Mouse (Mus musculus) adipocyte (in vitro differentiated cells): ENCODE data around the gene Vmn2r87.
"Not testable (repeated sequence)": the region's sequence is repeated elsewhere in the genome, so short reads cannot be mapped to it uniquely, and the experiment has no call there.

Source experiments
- DNase-seq: peaks from one replicate; pipeline ENCODE4 v3.0.0-alpha.2; 2016; ENCODE audit warnings: low spot score

Vmn2r87 gene

DNA sequence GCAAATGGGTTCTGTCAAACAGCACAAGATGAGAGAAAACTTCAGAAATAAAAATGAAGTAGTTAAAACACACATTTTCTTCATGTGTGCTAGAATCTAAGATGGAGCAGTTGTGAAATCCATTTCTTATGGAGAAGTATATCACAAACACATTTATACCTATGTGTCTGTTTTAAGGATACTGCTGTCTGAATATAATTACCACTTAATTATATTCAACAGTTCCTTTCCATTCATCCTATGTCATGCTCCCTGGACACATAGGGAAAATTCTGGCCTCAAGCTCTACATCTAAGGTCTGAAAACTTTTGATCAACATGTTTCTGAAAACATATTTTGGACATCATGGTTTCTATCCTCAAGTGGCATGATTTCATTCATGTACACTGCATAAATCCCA, at the start of gene Vmn2r87:
Gene Vmn2r87 (minus strand): TSS at position 101 of the 400 bp plus-strand sequence.
- no peak for DNase-seq

DNA sequence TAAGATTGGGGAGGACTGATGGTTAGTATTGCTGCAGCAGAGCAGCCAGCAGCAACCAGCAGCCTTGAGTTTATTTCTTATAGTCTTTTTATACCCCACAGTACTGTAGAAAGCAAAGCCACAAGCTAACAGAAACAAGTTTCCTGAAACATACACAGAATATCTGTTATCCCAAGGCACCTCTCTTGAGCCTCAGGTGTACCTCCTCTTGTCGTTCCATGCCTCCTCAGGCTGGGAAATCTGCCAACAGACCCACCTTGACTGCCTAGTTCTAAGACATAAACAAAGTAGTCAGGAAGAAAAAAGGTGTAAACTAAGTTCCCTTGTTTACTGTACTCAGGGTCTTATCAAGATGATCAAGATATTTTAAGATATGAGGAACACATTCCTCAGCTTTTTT, 47.1 kb upstream of the Vmn2r87 start:
- DNase-seq = not testable (repeated sequence)

DNA sequence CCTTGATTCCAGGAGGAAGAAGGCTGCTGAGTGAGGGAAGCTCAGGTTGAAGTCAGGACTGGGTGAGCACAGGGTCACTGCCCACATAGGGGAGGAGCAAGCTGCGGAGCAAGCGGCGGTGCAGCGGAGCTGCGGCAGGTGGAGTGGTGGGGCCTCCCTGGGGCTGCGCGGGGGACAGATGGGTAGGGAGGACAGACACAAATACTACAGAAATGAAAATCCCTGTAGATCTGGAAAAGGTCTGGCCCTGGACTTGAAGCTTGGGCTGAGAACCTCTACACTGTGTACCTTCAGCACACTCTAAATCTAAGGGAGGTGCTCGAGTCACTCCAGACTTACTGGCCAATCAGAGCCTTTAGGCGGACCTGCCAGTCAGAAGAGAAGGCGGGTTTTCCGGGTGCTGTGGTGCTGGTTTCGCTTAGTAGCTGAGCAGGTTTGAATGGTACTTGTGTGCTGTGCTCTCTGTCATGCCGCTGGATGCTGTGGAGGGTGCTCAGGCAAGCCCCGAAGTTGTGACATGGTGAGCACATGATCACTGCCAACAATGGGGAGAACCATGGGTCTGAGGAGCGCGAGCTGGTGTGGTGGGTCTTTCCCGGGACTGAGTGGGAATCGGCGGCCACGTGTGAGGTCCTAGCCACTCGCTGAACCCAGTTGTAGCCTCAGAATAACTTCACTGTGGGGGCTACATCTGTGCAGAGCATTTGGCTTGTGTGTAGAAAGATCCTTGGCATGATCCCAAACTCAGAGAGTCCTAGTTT, 44.9 kb upstream of the Vmn2r87 start:
- DNase-seq = peak; percentile 70

DNA sequence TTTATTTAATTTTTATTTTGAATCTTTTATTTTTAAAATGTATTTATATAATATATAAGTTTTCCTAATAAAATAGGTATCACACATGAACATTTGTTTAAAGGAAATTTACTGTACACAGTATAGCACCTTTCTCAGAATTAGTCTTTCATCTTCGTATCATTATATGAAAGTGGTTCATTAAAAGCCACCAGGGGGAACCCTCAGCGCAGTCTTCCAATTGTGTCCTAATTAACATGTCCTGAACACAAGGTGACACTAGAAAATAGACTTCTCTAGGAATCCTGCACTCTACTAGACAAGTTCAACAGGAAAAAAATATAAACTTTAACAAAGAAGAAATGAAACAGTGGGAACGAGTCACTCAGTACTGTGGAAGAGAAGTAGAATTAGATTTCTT, 38.9 kb upstream of the Vmn2r87 start:
- peak; percentile 49 for DNase-seq

DNA sequence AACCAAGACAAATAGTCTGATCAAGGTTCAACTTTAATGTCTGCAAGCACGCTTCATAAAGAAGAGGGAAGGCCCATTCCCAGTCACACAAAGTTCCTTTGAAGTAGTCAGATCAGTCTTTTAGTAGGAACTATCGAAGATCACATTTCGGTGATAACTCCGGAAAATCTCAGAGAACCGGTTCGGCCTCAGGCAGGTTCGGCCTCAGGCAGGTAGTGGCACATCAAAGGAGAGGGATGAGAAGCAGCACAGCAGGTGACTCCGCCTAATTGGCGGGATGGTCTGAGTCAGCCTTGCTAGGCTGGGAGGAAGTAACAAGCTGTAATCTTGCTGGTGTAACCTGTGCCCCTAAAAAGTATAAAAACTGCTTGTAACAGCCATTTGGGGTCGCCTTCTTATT, 30.7 kb upstream of the Vmn2r87 start:
- DNase-seq = no peak

DNA sequence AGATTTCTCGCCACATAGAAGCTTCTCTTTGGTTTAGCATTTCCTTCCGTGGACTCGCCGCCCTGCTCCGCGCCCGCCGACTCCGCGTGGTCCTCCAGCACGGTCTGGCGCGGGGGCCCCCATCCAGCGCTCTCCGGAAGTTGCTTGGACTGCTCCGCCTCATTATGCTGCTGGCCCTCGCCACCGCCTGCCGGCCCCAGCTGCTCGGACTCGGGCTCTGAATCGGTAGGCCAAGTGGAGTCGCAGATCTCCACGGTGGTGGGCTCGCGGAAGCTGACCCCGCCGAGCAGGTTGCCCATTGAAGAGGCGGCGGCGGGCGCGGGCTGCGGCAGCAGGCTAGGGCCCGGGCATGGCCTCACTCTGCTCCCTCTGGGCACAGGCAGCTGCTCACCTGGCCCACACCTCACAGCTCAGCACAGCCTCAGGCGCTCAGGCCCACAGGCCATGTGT, 26.9 kb downstream of the Vmn2r87 start:
- DNase-seq = no peak

DNA sequence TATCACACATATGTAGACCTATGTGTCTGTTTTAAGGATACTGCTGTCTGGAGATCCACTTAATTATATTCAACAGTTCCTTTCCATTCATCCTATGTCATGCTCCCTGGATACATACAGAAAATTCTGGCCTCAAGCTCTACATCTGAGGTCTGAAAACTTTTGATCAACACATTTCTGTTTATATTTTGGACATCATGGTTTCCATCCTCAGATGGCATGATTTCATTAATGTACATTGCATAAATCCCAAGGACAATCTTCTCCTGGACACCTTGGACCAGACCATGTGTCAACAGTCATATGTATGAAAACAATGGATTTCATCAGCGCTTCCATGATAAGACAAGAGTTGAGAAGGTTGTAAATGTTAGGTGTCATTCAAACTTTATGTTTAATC, 41.2 kb downstream of the Vmn2r87 start, which contains the start of gene Vmn2r86:
Gene Vmn2r86 (minus strand): TSS at position 101 of the 400 bp plus-strand sequence.
- not testable (repeated sequence) for DNase-seq

DNA sequence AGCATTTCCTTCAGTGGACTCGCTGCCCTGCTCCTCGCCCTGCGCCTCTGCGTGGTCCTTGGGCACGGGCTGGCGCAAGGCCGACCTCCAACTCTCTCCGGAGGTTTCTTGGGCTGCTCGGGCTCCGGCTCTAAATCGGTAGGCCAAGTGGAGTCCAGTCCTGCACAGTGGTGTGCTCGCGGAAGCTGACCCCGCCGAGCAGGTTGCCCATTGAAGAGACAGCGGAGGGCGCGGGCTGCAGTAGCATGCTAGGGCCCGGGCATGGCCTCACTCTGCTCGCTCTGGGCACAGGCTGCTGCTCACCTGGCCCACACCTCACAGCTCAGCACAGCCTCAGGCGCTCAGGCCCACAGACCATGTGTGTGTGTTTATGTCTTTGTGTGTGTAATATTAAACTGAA, 52.4 kb downstream of the Vmn2r87 start:
- no peak for DNase-seq

DNA sequence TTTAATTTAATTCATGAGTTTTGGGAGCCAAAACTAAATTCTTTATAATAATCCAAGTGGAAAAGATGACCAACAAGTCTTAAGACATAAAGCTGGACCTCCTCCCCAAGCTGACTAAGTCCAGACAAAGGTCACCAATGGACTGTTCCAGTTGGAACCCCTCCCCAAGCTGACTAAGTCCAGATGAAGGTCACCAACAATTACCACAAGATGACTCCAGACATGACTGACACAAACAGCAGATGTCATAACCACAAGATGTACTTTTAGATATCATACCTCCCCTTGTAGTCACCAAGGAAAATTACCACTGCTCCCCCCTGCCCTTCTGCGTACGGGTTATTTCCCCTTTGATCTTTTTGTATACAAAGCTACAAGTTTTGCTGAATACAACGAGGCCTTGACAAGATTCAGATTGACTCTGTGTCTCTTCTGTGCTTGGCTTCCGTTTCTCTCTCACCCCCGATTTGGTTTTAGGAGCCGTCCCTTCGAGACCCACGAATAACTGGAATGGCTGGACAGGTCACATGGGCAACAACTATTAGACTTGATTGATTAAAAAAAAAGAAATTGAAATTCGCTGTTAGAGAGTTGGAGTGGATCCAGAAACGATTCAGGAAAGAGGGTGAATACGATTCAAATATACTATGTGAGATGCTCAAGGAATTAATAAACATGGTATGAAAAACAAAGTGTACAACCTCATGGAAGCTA, 62.9 kb downstream of the Vmn2r87 start:
- DNase-seq = peak; percentile 14

DNA sequence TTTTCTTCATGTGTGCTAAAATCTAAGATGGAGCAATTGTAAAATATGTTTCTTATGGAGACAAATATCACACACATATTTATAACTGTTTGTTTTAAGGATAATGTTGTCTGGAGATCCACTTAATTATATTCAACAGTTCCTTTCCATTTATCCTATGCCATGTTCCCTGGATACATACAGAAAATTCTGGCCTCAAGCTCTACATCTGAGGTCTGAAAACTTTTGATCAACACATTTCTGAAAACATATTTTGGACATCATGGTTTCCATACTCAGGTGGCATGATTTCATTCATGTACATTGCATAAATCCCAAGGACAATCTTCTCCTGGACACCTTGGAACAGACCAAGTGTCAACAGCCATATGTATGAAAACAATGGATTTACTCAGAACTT, 67.6 kb downstream of the Vmn2r87 start, which contains the start of gene Vmn2r85:
Gene Vmn2r85 (minus strand): TSS at position 101 of the 400 bp plus-strand sequence.
- DNase-seq = not testable (repeated sequence)

DNA sequence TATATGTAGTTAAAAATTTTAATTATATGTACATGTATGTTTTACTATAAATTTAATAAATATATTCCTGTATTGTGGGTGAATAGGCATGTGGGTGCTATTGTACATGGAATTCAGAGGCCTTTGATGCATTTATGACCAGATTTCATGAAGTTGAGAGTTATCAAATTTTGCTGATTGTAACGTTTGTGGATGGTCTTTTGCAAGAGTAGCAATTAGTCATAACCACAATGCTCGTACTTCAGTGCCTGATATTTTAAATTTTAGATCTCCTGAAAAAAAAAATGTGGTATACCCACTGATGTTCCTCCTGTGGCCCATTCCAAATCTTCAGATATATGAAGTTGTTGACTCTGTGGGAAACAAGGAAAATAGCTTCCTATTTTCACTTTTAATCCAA, 74.8 kb downstream of the Vmn2r87 start:
- not testable (repeated sequence) for DNase-seq
